Mouse (Mus musculus) thymus, postnatal 25 days (tissue): ENCODE data around the gene 1700020L24Rik.

ENCODE experiments used
- DNase-seq: peaks from one replicate; pipeline ENCODE4 v3.0.0; 2022

Gene 1700020L24Rik

DNA sequence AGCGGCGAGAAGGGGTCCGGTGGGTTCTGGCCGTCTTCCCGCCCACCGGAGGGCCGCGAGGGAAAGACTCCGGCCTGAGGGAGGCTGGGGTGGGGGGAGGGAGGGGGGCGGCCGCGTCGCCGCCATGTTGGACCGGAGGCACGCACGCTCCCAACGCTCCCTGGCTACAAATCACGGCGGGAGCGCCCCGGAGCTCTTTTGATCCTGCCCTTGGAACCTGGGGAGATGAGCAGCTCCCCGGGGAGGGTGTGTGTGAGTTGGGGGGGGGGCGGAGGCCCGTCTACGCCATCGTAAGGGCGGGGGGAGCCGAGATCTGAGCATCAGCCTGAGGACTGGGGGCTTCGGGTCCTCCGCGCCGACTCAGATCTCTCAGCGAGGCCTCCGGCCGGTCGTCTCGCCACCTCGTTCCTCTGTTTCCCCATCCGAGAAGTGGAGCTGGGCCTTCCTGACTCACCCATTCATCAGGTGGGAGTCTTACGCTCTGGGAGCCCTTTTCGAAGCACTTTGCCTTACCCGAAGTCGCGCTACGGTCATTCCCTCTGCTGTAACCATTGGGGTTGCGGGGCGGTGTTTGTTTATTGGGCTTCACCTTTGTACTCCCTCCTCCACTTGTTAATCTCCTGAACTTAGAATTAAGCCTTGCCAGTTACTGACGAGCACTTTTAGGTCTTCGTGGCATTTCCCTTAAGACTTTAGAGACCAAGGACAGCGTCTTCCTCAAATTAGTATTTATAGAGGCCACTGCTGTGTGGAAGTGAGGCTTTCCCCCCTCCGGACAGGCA lies 35.9 kb downstream of the 1700020L24Rik start:
- peak; percentile 36 for DNase-seq
